Mouse (Mus musculus) adipocyte (in vitro differentiated cells): ENCODE measurements around the gene Aqp6.
A peak's percentile ranks its signal among the peaks of the same experiment; 100 is the strongest.

Source experiments
- DNase-seq: peaks from one replicate; pipeline ENCODE4 v3.0.0-alpha.2; 2016; ENCODE audit warnings: low spot score

Aqp6 gene

GRCm38 (mm10) chr15:99600986-99601822, at the start of gene Aqp6:
Gene Aqp6 (plus strand): TSS chr15:99601400.
- no peak for DNase-seq

GRCm38 (mm10) chr15:99553767-99554166, 47.4 kb upstream of the Aqp6 start:
- DNase-seq, result peak; percentile 59

- DNase-seq, result no peak
Measured at GRCm38 (mm10) chr15:99558947-99559346, 42.3 kb upstream of the Aqp6 start.

GRCm38 (mm10) chr15:99560246-99560645, 41.0 kb upstream of the Aqp6 start:
- DNase-seq, result no peak

GRCm38 (mm10) chr15:99567371-99567770, 33.8 kb upstream of the Aqp6 start:
- DNase-seq, result peak; percentile 36

GRCm38 (mm10) chr15:99568682-99569081, 32.5 kb upstream of the Aqp6 start:
- DNase-seq, result no peak

- no peak for DNase-seq
Measured at GRCm38 (mm10) chr15:99569123-99569522, 32.1 kb upstream of the Aqp6 start.

- peak; percentile 39 for DNase-seq
Measured at GRCm38 (mm10) chr15:99578802-99579485, 22.3 kb upstream of the Aqp6 start, which contains the start of gene Aqp2. Gene Aqp2 (plus strand): TSS chr15:99579055.

GRCm38 (mm10) chr15:99583463-99584344, 17.5 kb upstream of the Aqp6 start:
- DNase-seq, result peak; percentile 56

- DNase-seq, result no peak
Measured at GRCm38 (mm10) chr15:99584407-99585202, 16.6 kb upstream of the Aqp6 start.

GRCm38 (mm10) chr15:99585741-99586140, 15.5 kb upstream of the Aqp6 start:
- no peak for DNase-seq

- no peak for DNase-seq
Measured at GRCm38 (mm10) chr15:99586525-99586924, 14.7 kb upstream of the Aqp6 start.

GRCm38 (mm10) chr15:99589237-99589636, 12.0 kb upstream of the Aqp6 start:
- DNase-seq, result no peak

GRCm38 (mm10) chr15:99589704-99590103, 11.5 kb upstream of the Aqp6 start:
- no peak for DNase-seq

- no peak for DNase-seq
Measured at GRCm38 (mm10) chr15:99590429-99591084, 10.6 kb upstream of the Aqp6 start, which contains the start of gene Aqp5. Gene Aqp5 (plus strand): TSS chr15:99590782.

GRCm38 (mm10) chr15:99592177-99592576, 9.0 kb upstream of the Aqp6 start:
- DNase-seq, result peak; percentile 83

GRCm38 (mm10) chr15:99592877-99593276, 8.3 kb upstream of the Aqp6 start:
- no peak for DNase-seq

- DNase-seq, result no peak
Measured at GRCm38 (mm10) chr15:99594951-99595350, 6.2 kb upstream of the Aqp6 start.

GRCm38 (mm10) chr15:99596056-99596687, 5.0 kb upstream of the Aqp6 start:
- peak; percentile 92 for DNase-seq

- DNase-seq, result no peak
Measured at GRCm38 (mm10) chr15:99596841-99597240, 4.4 kb upstream of the Aqp6 start.
